8 mouse cellular contexts compared by ENCODE assay signal in the genomic region with DNA sequence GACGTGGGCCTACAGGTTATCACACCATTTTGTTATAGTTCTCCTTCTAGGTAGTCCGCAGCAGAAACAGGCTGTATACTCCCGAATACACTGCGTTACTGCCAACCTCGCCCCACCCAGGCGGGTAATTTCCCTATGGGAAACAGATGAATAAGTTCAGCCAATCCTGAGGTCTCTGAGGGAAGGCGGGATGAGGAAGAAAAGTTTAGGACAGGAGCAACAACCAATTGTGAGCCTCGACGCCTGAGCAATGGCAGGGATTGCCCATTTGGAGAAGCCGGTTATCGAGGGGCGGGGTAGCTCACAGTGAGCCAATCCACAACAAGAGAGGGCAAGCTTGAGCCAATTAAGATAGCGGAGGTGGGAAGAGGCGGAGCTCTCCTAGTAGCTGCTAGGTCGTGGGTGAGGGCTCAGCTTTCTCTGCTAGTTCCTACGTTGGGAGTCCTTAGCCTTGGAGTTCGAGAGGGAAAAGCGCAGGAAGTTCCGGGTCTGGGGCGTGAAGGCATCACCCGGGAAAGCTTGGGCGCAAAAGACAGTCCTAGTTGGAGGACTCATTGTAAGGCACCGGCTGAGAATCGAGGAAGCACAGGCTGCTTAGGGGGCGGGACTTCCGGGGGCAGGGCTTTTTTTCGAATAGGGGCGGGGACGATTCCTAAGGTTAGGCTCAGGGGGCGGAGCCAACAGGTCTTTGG. TPM values are rescaled to one million over a fixed set of nuclear protein-coding genes. Genes with fewer than 3 reads are reported as not detected.
A peak's percentile ranks its signal among the peaks of the same experiment; 100 is the strongest.
DNase-seq lines count a peak whose midpoint lies in the region; ATAC-seq lines count a peak whose summit lies in the region.

A gene (plus strand): TSS at position 426 of the 692 bp plus-strand sequence.

- peak within 1 kb of the TSS; percentile 90 for H3K27ac ChIP-seq in hindbrain, embryonic 16.5 days (ENCODE audit: low read depth, low read length)
- peak within 1 kb of the TSS; percentile 84 for H3K27ac ChIP-seq in macrophage

- H3K4me1 ChIP-seq in hindbrain, embryonic 16.5 days (ENCODE audit: control insufficient read depth, insufficient read depth, low read depth, low read length), result peaks cover 20% of the 10 kb centered on the region

- H3K9ac ChIP-seq in hindbrain, embryonic 16.5 days (ENCODE audit: low read depth, low read length), result peak within 1 kb of the TSS; percentile 69

- H3K27me3 ChIP-seq in hindbrain, embryonic 16.5 days (replicated peaks; ENCODE audit: control insufficient read depth, insufficient read depth, low read length), result no peaks in the 10 kb centered on the region

- H3K4me2 ChIP-seq in hindbrain, embryonic 16.5 days (ENCODE audit: low read length), result peak within 1 kb of the TSS; percentile 84

- ATAC-seq in hindbrain, embryonic 16.5 days, result peak; percentile 98

- peaks cover 14% of the 10 kb centered on the region for H3K79me2 ChIP-seq in macrophage (ENCODE audit: inconsistent target)

- H3K36me3 ChIP-seq in hindbrain, embryonic 16.5 days (ENCODE audit: control insufficient read depth, insufficient read depth, low read length), result peaks cover 10% of the 10 kb centered on the region; the same call in 1 of the 2 replicates
- H3K36me3 ChIP-seq in macrophage (ENCODE audit: inconsistent target), result no peaks in the 10 kb centered on the region

- peak within 1 kb of the TSS; percentile 64 for H3K4me3 ChIP-seq in hindbrain, embryonic 16.5 days (ENCODE audit: low read length)
- peak within 1 kb of the TSS; percentile 70 for H3K4me3 ChIP-seq in macrophage (ENCODE audit: inconsistent target)

- DNase-seq in WW6 (ENCODE audit: low read depth, low spot score), result peak; percentile 95
- peak; percentile 73 to 88 for DNase-seq in cerebellum, postnatal 4 days (ENCODE audit: low spot score in 2 of 2)
- DNase-seq in gastrocnemius, adult 18-20 months (ENCODE audit: low spot score), result peak; percentile 96
- peak; percentile 89 to 95 for DNase-seq in left cerebral cortex, adult 18-20 months (ENCODE audit: low spot score in 2 of 2)
- DNase-seq in right cerebral cortex, adult 18-20 months, result peak; percentile 98
- peak; percentile 70 for DNase-seq in urinary bladder, postnatal 10 days (ENCODE audit: low spot score)

- 0% methylated on average over 30 of the region's 30 CpGs for WGBS in hindbrain, embryonic 16.5 days
- WGBS in macrophage (ENCODE audit: missing documents), result under 1% methylated on average over 30 of the region's 30 CpGs

- no peaks in the 10 kb centered on the region for H3K9me3 ChIP-seq in hindbrain, embryonic 16.5 days (ENCODE audit: control insufficient read depth, low read length)

RNA-seq across cellular contexts. Expression of the gene that starts here (rescaled TPM):
- total RNA-seq in gastrocnemius, adult 18-20 months (2021), result 1 to 10 TPM in 1 of 2 experiments, under 1 TPM in 1; 0.76 to 1.1 TPM
- polyA plus RNA-seq in hindbrain, embryonic 16.5 days (2015; fragmentation: Nextera tagmentation; extraction: Ambion mirVana), result 8.0 and 8.1 TPM in 2 replicates
- total RNA-seq in left cerebral cortex, adult 18-20 months (2021), result 1 to 10 TPM; 5.5 to 6.0 TPM
- 1 to 10 TPM in 19 of 26 experiments, under 1 TPM in 6, not detected in 1; 0.45 to 8.1 (median 3.1) TPM for total RNA-seq in macrophage (2018; cell fraction: chromatin; rRNA removed)
- total RNA-seq in macrophage (2018; cell fraction: cytosol; rRNA removed), result 1 to 10 TPM in 24 of 26 experiments, under 1 TPM in 2; 0.86 to 7.2 (median 2.4) TPM
- 1 to 10 TPM in 22 of 26 experiments, under 1 TPM in 4; 0.64 to 8.3 (median 3.6) TPM for total RNA-seq in macrophage (2018; cell fraction: nucleus; rRNA removed)
- polyA plus RNA-seq in macrophage (2018), result 1.5 to 2.4 TPM (median 2.0 TPM) in 3 replicates

Comparison
In these comparisons a context has a peak if more than half of its experiments do, and no peak if none do; other contexts are left out.
1. Peak in every context shown above with its lines: DNase-seq, ATAC-seq, H3K4me3 ChIP-seq and H3K27ac ChIP-seq.